Mouse (Mus musculus) liver, adult (tissue): ENCODE measurements around the gene Larp1b.
A peak's percentile ranks its signal among the peaks of the same experiment; 100 is the strongest.
"Not testable (repeated sequence)": the region's sequence is repeated elsewhere in the genome, so short reads cannot be mapped to it uniquely, and the experiment has no call there.

ENCODE experiments used
- GATA4 ChIP-seq: IDR thresholded peaks from 2 replicates; pipeline ENCODE4 v1.6.1; 2014; ENCODE audit warnings: mild to moderate bottlenecking, low read length; ENCODE audit not compliant: insufficient replicate concordance

The Larp1b gene

DNA sequence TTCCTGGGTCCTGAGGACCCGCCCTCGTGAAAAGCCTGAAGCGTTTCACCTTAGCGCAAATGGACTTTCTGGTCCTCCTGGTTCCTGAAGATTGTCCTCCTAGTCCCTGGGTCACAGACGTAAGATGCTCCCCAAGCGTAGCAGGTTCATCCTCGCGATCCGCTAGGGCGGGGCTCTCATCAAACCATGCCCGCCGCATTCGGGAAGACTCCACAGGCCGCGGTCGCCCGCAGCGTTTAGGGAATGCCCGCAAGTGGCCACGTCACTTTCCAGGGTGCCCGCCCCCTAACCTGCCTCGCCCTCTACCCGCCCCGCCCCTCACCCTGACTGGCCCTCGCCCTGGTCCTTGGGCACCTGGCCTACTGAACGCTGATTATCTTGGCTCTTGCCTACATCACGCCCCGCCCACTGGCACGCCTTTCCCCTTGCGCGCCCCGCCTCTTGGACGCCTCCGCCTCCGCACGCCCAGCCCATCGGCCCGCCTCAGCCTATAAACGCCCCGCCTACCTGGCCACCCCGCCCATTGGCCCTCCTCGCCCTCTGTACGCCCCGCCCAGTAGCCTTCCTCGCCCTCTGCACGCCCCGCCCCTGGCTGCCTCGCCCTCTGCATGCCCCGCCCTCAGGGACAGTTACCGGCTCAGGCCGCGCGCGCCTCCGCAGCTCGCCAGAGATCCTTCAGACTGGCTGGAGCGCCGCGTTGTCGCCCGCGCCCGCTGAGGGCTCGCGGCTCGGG, at the start of gene Larp1b:
Gene Larp1b (plus strand): TSS at position 659 of the 733 bp plus-strand sequence.
- TF ChIP-seq GATA4, result no peak

DNA sequence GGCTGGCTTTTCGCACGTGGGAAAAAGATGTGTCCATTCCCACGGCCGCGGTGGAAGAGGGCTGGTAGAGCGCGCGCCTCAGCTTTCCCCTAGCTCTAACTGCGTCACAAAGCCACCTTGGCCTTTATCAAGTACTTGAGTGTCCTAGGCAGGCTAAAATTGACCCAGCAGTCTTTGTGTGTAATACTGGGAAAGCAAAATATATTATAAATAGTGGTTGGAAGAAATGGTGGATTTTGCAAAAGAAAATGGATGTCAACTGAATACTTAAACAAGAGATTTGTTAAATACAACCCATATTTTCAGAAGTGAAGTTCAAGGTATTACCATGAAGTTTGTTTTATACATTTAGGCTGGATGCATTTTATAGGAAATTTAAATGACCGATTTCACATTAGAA, 47.2 kb upstream of the Larp1b start, which contains the start of gene 1700034I23Rik:
Gene 1700034I23Rik (minus strand): TSS at position 101 of the 400 bp plus-strand sequence.
- not testable (repeated sequence) for TF ChIP-seq GATA4

DNA sequence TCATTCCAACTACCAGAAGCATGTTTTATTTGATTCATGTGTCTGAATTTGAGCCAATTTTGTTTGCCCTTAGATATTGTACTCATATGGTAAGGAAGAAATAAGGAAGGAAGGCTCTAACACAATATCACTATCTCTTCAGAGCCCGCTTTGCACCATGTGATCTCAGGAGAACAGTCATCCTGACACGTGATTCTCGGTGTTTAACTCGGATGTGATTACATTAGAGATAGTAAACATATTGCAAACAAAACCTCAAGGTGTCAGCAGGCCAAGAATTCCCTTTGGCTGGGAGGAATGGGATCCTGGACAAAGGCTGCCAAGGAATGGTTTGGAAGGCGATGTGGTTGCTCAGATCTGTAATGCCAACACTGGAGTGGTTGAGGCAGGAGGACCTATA, 11.4 kb upstream of the Larp1b start:
- no peak for TF ChIP-seq GATA4

DNA sequence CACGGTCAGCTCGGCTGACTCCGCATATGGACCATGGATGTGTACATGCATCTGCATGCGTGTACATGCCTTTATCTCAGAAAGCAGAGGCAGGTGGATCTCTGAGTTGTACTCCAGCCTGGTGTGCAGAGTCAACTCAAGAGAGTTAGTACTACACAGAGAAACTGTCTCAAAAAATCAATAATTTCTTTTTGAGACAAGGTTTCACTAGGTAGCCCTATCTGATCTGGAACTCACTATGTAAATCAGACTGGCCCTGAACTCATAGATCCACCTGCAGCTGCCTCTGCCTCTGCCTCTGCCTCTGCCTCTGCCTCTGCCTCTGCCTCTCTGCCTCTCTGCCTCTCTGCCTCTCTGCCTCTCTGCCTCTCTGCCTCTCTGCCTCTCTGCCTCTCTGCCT, 11.0 kb upstream of the Larp1b start:
- peak; percentile 82 for TF ChIP-seq GATA4

DNA sequence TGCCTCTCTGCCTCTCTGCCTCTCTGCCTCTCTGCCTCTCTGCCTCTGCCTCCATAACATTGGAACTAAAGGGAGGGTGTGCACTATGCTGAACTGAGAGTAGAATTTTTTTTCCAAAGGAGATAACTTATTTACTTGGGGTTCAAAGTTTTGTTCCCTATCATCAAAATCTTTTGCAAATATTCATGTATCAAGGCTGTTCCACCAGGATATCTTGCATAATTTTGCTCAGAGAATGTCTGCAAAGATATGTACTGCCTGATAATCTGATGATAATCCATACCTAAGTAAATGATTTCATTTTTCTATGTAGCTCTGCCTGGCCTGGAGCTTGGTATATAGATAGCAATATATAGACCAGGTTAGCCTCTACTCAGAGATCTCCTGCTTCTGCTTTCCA, 10.6 kb upstream of the Larp1b start:
- TF ChIP-seq GATA4, result peak; percentile 69

DNA sequence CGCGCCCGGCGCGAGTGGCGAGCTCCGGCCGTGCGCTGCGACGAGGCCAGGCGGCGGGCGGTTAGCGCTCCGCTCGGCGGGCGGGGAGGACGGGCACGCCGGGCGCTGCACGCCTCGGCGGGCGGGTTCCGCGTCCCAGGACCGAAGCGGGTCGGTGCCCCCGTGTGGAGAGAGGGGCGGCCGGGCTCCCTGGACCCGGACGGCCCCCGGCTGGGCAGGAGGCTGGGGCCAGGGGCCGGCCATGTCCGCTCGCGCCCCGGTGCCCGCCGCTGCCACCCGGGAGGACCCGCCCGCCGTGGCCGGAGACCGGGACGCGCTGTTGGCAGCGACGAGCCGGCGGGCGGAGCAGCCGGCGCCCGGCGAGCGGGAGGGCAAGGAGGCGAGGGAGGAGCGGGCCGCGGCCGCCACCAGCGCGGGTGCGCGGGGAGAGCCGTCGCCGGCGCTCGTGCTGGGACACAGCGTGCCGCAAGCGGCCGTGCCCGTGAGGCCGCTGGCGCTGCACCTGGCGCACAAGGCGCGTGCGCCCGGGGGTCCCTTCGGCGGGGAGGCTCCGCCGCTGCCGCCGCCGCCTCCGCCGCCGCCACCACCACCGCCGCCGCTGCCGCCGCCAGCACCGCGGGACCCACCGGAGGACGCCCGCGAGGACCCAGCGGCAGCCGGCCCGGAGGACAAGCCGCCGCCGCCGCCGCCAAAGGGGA, 424 bp downstream of the Larp1b start:
- TF ChIP-seq GATA4, result no peak

DNA sequence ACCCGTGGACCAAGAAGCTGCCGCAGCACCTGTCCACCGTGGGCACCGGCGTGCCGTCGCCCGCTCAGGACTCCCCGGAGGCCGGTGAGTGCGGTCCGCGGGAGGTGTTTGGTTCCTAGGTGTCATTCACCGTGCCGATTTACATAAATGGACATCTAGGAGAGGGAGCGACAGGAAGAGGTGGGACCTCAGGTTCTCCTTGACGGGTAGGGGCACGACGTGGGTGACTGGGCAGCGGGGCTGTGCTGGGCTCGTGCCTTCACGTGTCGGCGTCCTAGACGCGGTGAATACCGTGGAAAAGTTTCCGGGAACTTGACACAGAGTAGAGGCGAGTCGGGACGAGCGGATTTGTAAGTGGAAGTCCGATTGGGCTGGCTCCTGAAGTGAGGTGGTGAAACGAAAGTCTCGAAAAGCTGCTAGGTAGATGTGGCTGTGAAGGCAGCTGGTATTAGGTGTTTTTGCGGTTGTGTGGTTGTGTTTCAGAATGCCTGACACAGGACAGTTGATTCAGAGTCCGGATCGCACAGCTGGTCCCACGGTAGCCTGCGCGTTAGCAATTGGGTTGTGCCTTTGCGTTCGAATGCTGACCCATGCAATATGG, 1.1 kb downstream of the Larp1b start:
- no peak for TF ChIP-seq GATA4

DNA sequence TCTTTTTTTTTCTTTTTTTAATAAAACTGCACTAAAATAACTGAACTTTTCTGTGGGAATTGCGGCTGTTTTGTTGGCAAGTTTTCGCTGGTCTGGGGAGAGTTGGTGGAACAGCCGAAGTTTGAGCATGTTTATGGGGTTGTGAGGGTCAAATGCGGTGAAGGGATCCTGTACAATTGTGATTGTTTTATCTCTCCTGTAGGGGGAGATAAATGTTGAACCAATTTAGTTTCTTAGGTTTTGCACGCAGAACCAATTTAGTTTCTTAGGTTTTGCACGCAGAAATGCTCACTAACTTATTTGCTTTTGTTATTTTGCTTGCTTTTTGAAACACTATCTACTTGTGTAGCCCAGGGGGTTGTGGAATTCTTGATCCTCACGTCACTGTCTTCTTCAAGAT, 1.7 kb downstream of the Larp1b start:
- no peak for TF ChIP-seq GATA4

DNA sequence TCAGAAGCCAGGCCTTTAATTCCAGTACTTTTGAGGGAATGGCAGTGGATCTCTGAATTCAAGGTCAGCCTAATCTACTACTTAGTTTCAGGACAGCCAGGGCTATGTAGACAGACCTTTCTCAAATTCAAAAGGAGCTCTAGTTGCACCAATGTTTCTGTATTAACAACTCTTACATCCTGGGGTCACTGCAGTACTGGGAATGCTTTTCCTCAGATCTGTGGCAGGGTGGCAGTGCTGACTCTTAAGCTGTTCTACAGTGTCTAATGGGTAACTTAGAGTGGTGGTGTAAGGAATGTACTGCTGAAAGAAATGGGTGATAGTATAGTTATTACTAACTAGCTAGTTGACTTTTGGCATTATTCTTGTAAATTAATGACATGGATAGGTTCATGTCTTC, 3.0 kb downstream of the Larp1b start:
- TF ChIP-seq GATA4, result no peak

DNA sequence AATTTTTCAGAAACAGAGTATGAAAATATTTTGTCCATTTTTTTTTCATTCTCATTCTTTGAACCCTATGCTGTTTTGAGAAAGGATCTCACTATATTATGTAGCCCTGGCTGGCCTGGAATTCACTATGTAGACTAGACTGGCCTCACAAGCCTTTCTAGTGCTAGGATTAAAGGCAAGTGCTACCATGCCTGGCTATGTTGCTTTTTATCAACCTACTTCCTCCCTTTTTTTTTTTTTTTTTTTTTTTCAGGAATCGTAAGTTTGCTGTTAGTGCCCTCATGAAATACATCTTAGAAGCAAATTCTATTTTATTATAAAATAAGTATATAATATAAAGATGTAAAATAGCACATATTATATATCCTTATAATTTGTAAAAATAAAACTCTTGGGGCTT, 5.2 kb downstream of the Larp1b start:
- TF ChIP-seq GATA4, result no peak

DNA sequence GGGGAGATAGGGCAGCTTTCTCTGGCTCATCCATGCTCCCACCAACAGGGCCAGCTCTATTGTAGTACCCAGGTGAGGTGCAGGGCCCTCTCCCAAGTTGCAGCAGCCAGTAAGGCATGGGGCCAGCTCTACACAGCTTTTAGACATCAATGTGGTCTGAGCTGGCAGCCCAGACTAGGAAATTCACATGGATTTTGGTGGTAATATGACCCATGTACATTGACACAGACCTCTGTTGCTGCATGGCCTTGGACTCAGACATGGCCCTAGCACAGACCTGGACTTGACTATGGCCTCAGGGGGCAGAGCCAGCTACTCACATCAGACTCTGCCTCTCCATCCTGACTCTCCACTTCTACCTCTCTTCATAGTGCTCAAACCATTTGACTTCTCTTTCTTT, 9.2 kb downstream of the Larp1b start:
- no peak for TF ChIP-seq GATA4

DNA sequence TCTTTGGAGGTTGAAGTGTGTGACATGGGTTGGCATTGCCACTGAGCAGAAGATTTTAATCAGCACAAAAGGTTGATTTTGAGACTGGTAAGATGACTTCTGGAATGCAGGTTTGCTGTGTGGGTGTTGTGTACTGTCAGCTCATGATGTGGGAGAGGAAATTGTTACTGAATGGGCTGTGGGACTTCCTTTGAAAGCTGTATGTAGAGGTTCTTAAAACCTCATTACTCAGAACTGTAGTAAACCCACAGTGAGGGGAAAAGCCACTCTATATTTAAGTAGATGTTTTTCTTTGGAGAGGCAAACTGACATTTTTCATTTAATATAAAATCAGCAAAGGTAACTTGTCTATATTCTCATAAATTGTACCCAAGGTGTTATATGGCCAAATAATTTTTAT, 31.1 kb downstream of the Larp1b start:
- TF ChIP-seq GATA4, result no peak

DNA sequence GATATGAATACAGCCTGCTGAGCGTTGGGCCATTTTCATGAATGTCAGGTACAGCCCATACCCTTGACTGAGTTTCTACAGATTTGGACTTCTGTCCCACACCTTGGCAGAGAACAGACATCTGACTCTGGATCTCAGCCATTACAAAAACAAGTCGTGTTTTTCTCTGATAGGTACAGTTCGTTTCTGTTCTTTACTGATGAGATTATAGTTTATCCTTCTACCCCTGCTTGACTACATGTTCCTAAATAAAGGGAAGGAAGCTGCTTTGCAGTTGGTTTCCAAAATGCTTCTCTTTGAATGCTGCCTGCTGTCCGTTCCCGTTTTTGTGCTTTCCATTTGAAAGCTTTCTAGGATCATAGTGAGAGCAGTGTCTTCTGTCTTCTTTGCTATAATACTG, 37.9 kb downstream of the Larp1b start:
- no peak for TF ChIP-seq GATA4

DNA sequence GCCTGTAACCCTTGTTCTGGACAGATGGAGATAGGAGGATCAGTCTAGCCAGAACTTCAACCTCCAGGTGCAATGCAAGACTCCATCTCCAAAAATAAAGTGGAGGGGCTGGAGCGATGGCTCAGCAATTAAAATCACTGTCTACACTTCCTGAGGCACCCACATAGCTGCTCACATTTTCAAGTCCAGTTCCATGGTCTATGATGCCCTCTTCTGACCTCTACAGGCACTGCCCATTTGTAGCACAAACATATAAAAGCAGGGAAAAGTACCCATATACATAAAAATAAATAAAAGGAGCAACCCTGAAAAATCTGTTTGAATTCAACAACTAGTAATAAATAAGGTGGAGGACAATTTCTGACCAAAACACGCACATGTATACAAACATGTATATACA, 39.1 kb downstream of the Larp1b start:
- no peak for TF ChIP-seq GATA4

DNA sequence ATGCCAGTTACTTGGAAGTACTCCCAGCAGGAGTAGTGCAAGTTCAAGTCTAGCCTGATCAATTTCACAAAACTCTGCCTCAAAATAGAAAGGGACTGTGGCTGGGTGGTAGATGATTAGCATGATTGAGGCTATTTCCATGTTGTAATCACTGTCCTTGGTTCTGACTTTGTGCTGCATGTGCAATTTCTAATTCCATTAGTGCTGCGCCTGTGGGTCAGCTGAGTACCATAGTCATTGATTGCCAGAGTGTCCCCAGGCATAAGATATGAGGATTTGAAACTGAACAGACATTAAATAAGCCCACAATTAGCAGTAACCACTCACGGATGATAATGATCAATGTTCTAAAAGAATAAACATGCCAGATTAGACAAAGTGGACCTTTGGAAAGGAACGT, 41.9 kb downstream of the Larp1b start:
- TF ChIP-seq GATA4, result peak; percentile 67; the same call in 1 of the 2 replicates

DNA sequence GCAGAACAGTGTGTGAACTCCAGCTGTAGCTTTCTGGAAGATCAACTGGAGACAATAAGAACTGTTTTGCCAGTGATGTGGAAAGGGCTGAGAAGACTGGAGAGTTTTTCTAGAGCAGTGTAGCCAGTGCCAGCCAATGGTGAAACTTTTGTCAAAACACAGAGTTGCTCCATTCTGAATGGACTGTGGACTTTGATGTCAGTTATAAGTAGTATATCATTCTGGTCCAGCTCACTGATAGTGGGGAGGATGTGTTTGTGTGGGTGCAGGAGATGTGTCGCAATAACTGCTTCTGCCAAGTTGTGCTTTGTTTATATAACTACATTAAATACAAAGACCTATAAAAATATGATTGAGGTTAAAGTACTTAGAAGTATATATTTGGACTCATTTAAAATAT, 45.5 kb downstream of the Larp1b start:
- no peak for TF ChIP-seq GATA4
